Mouse (Mus musculus) bone marrow macrophage, adult 2 months (primary cell): ENCODE measurements at regions not wholly inside any gene's neighbourhood (a gene's known extent, or its start where the extent isn't known, plus 50 kb on each side); places are given as distances from the start of the nearest gene placed in this dataset.

Source experiments
- CTCF ChIP-seq: IDR thresholded peaks from 2 replicates; pipeline ENCODE4 v1.5.1; 2012; ENCODE audit warnings: low read depth, mild to moderate bottlenecking, low read length, moderate library complexity
- POLR2A ChIP-seq: IDR thresholded peaks from 2 replicates; pipeline ENCODE4 v1.6.1; 2012; ENCODE audit warnings: mild to moderate bottlenecking, low read depth, low read length, borderline replicate concordance

GRCm38 (mm10) chr6:49745301-49745700 is 77.2 kb upstream of the Npy start:
- TF ChIP-seq CTCF (no peak), POLR2A (no peak)
